Mouse (Mus musculus): ENCODE results near the gene Fry. TPM values are rescaled to one million over a fixed set of nuclear protein-coding genes. Genes with fewer than 3 reads are reported as not detected.
A peak's percentile ranks its signal among the peaks of the same experiment; 100 is the strongest.

Fry gene
- polyA plus RNA-seq, 1 experiment: 10.1 TPM

DNA sequence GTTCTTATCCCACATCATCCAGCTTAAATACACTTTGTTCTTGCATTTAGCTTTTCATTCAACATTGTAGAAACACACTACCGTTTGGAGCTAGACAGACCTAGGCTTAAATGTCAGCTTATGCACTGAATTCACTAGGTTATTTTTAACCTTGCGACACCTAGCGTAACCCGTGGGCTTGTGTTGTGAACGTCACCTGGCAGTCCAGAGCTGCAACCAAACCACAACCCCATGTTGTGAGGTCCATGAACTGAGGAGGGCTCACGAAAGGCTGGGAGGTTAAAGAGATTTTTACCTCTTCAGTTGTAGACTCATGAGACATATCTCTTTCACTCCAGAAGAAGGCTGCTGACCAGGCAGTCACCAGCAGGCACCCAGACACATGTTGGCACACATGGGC is 210.2 kb downstream of the Fry start:
- Histone ChIP-seq H3K4me3 (ENCODE audit: insufficient read depth, low read length) (no peak overlapping the region), H3K4me1 (ENCODE audit: control insufficient read depth, insufficient read depth, low read length) (no peaks in the 10 kb centered on the region), H3K27ac (ENCODE audit: insufficient read depth, low read depth, low read length) (no peak overlapping the region)
- TF ChIP-seq POLR2A (IDR thresholded peaks at IDR 0.05; ENCODE audit: borderline replicate concordance, low read depth, low read length) (no peak), CTCF (IDR thresholded peaks at IDR 0.05; ENCODE audit: low read depth, low read length) (no peak)

DNA sequence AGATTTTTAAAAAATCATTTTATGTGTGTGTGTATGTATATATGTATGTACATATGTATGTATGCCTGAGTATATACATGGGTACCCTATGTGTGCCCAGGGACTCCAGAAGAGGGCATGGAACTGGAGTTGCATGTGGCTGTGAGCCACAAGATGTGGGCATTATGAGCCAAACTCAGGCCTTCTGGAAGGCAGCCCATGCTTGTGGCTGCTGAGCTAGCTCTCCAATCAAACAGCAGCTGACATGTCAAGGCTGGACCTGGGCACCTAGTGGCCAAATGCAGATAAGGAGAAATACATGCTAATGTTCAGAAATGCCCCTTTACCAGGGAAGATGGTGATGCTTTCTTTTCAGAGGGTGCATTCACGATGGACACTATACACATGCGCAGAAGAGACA is 213.4 kb downstream of the Fry start:
- no peak for TF ChIP-seq CTCF (IDR thresholded peaks at IDR 0.05; ENCODE audit: low read depth, low read length)
- TF ChIP-seq POLR2A (IDR thresholded peaks at IDR 0.05; ENCODE audit: borderline replicate concordance, low read depth, low read length): no peak
- Histone ChIP-seq H3K4me3 (ENCODE audit: insufficient read depth, low read length) (no peak overlapping the region), H3K4me1 (ENCODE audit: control insufficient read depth, insufficient read depth, low read length) (no peaks in the 10 kb centered on the region), H3K27ac (ENCODE audit: insufficient read depth, low read depth, low read length) (no peak overlapping the region)

DNA sequence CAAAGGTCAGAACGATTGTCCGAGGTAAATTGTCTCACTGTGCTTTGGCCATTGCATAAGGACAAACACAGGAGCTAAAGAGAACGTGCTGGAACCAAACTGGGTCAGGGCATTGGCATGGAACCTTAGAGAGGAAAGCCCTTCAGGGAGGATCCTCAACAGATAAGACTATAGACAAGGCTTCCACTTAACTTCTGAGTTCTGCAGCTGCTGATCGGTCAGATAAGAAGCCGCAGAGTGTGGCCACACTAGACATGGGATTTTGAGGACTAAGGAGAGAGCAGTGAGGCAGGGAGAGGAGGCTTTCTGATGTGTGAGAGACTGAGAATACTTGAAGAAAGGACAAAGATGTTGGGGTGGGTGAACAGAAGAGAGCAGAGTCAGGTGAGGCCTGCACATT is 214.4 kb downstream of the Fry start:
- Histone ChIP-seq H3K27ac (ENCODE audit: insufficient read depth, low read depth, low read length) (no peak overlapping the region), H3K4me1 (ENCODE audit: control insufficient read depth, insufficient read depth, low read length) (no peaks in the 10 kb centered on the region), H3K4me3 (ENCODE audit: insufficient read depth, low read length) (no peak overlapping the region)
- no peak for TF ChIP-seq CTCF (IDR thresholded peaks at IDR 0.05; ENCODE audit: low read depth, low read length)

DNA sequence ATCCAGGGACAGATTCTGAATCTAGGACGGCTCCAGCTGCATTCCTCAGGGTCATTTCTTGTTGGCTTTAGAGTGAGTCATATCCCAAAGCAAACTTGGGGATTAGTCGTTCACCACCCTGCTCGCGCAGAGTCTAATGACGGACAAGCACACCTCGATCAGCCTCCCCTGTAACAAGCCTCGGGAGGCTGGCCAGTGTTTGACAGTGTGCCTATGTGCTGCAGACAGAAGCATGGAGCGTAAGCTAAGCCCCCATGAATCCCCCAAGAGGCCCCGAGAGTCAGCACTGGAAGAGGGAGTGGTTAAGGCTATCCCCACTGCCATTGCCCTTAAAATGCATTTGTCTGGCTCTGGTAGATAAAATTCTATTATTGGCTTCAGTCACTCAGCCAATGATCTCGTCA is 214.9 kb downstream of the Fry start:
- no peak for TF ChIP-seq POLR2A (IDR thresholded peaks at IDR 0.05; ENCODE audit: borderline replicate concordance, low read depth, low read length)
- TF ChIP-seq CTCF (IDR thresholded peaks at IDR 0.05; ENCODE audit: low read depth, low read length): no peak
- no peak overlapping the region for H3K4me3 ChIP-seq (ENCODE audit: insufficient read depth, low read length)
- no peaks in the 10 kb centered on the region for H3K4me1 ChIP-seq (ENCODE audit: control insufficient read depth, insufficient read depth, low read length)
- H3K27ac ChIP-seq (ENCODE audit: insufficient read depth, low read depth, low read length): no peak overlapping the region

DNA sequence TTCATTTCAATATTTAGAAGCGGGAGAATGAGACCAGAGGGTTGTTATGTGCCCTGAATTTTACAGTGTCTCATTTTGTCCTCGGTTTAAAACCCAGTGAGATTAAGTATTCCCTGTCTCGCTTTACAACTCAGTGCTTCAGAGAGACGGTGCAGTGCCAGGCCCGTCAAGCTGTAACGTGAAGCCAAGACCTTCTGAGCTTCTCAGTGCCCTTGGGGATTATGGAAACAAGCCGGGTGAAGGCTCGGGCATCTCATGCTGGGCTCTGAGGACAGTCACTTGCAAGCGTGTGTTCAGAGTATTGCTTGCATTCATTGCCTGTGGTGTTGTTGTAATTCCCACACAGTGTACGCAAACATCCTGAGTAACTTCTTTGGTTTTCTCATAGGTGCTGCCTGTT is 218.0 kb downstream of the Fry start:
- no peaks in the 10 kb centered on the region for H3K4me1 ChIP-seq (ENCODE audit: control insufficient read depth, insufficient read depth, low read length)
- TF ChIP-seq POLR2A (IDR thresholded peaks at IDR 0.05; ENCODE audit: borderline replicate concordance, low read depth, low read length): no peak
- no peak for TF ChIP-seq CTCF (IDR thresholded peaks at IDR 0.05; ENCODE audit: low read depth, low read length)
- H3K4me3 ChIP-seq (ENCODE audit: insufficient read depth, low read length): no peak overlapping the region
- H3K27ac ChIP-seq (ENCODE audit: insufficient read depth, low read depth, low read length): no peak overlapping the region

DNA sequence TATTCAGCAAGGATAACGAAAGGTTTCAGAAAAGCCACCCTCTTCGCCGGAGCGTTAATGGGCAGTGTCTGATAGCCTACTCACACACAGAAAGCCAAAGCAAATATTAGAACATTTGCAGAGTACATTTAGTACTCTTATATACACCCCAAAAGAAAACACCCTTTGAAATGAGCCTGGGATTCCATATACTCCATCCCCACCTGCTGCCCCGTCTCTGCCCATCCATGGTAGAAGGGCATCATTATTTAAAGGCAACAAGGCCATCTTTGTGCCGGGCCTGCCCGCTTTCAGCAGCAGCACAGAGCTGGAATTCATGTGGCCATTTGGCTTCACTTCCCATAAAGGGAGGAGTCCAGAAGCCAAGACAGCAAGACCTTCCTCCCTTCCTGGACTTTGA is 219.3 kb downstream of the Fry start:
- no peak overlapping the region for H3K27ac ChIP-seq (ENCODE audit: insufficient read depth, low read depth, low read length)
- no peak overlapping the region for H3K4me3 ChIP-seq (ENCODE audit: insufficient read depth, low read length)
- H3K4me1 ChIP-seq (ENCODE audit: control insufficient read depth, insufficient read depth, low read length): no peaks in the 10 kb centered on the region
- TF ChIP-seq CTCF (IDR thresholded peaks at IDR 0.05; ENCODE audit: low read depth, low read length): no peak
- no peak for TF ChIP-seq POLR2A (IDR thresholded peaks at IDR 0.05; ENCODE audit: borderline replicate concordance, low read depth, low read length)

DNA sequence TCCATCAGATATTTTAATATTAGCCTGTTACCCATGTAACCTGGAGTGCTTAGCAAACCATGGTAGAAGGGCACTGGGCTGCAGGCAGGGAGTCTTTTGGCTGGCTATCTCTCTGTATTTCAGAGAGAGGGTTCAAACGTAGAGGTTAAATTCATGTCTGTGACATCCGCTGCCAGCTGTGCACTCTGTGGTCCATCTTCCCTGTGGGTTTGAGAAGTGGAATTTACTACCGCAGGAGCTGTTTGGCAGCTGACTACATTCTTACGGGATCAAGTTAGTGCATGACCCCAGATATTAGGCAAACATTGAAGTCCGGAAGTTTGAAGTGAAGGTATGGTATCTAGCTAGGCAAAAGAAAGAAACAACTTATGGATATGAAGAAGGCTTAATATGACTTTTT is 222.5 kb downstream of the Fry start:
- H3K4me3 ChIP-seq (ENCODE audit: insufficient read depth, low read length): no peak overlapping the region
- no peaks in the 10 kb centered on the region for H3K4me1 ChIP-seq (ENCODE audit: control insufficient read depth, insufficient read depth, low read length)
- no peak overlapping the region for H3K27ac ChIP-seq (ENCODE audit: insufficient read depth, low read depth, low read length)
- TF ChIP-seq POLR2A (IDR thresholded peaks at IDR 0.05; ENCODE audit: borderline replicate concordance, low read depth, low read length): no peak
- no peak for TF ChIP-seq CTCF (IDR thresholded peaks at IDR 0.05; ENCODE audit: low read depth, low read length)

DNA sequence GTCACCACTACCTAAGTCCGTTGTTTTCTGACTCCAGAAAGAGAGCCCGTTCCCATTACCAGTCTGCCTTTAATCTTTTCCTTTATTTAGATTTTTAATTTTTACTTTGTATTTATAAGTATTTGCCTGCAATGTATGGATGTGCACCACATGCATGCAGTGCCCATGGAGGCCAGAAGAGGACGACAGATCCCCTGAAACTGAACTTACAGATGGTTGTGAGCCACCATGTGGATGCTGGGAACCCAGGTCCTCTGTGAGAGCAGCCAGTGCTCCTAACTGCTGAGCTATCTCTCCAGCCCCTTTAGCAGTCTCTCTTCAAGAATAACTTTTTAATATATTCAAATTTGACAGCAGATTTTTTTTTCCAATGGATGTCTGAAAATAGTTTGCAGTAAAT is 223.7 kb downstream of the Fry start:
- Histone ChIP-seq H3K4me3 (ENCODE audit: insufficient read depth, low read length) (no peak overlapping the region), H3K27ac (ENCODE audit: insufficient read depth, low read depth, low read length) (no peak overlapping the region), H3K4me1 (ENCODE audit: control insufficient read depth, insufficient read depth, low read length) (peaks cover 2% of the 10 kb centered on the region; the same call in 1 of the 2 replicates)
- TF ChIP-seq POLR2A (IDR thresholded peaks at IDR 0.05; ENCODE audit: borderline replicate concordance, low read depth, low read length) (no peak), CTCF (IDR thresholded peaks at IDR 0.05; ENCODE audit: low read depth, low read length) (no peak)

DNA sequence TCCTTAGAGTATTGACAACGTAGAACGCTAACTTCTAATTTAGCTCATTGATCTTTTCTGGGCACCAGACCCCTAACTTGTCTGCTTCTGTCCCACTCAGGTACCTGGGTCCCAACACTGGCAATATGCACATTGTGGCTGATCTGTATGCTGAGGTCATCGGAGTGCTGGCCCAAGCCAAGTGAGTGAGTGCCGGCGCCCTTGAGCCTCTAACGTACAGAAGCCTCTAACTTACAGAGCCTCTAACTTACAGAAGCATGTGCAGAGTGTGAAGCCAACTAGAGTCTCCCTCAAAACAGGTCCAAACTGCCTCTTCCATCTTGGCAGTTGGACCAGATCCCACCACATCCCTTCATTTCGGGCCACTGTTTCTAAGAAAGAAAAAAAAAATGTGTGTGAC is 227.5 kb downstream of the Fry start:
- Histone ChIP-seq H3K4me1 (ENCODE audit: control insufficient read depth, insufficient read depth, low read length) (peaks cover 2% of the 10 kb centered on the region; the same call in 1 of the 2 replicates), H3K4me3 (ENCODE audit: insufficient read depth, low read length) (no peak overlapping the region), H3K27ac (ENCODE audit: insufficient read depth, low read depth, low read length) (no peak overlapping the region)
- TF ChIP-seq POLR2A (IDR thresholded peaks at IDR 0.05; ENCODE audit: borderline replicate concordance, low read depth, low read length) (no peak), CTCF (IDR thresholded peaks at IDR 0.05; ENCODE audit: low read depth, low read length) (no peak)

DNA sequence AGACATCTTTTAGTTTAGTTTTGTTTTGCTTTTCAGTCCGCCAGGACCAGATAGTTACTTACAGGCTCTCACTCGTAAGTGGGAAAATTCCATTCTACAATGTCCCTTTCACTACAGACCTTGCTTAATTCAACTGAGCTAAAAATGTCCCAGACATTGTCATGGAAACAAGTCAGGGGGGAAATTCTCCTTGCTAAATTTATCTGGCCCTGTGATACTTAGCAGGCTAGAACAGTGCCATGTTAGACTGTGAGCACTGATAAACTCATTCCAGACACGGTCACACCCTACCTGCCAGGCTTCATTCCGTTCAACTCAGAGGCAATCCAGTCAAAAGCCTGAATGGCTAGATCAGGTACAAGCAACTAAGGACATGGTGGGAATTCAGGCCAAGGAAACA is 227.9 kb downstream of the Fry start:
- Histone ChIP-seq H3K4me1 (ENCODE audit: control insufficient read depth, insufficient read depth, low read length) (peaks cover 2% of the 10 kb centered on the region; the same call in 1 of the 2 replicates), H3K4me3 (ENCODE audit: insufficient read depth, low read length) (no peak overlapping the region), H3K27ac (ENCODE audit: insufficient read depth, low read depth, low read length) (no peak overlapping the region)
- TF ChIP-seq POLR2A (IDR thresholded peaks at IDR 0.05; ENCODE audit: borderline replicate concordance, low read depth, low read length) (no peak), CTCF (IDR thresholded peaks at IDR 0.05; ENCODE audit: low read depth, low read length) (no peak)

DNA sequence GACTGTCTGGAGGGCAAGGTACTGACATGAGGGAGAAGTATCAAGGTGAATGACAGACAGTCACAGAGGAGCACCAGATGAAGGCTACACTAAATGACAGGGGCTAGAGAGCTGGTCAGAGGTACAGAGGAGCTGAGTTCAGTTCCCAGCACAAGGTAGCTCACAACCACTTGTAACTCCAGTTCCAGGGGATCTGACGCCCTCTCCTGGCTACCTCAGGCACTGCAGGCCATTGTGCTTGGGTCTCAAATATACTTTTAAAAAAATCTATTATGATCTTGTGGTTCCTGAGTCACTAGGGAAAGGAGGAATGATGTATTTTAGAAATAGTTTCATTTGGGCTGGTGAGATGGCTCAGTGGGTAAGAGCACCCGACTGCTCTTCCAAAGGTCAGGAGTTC is 229.4 kb downstream of the Fry start:
- TF ChIP-seq POLR2A (IDR thresholded peaks at IDR 0.05; ENCODE audit: borderline replicate concordance, low read depth, low read length) (no peak), CTCF (IDR thresholded peaks at IDR 0.05; ENCODE audit: low read depth, low read length) (peak; percentile 32; the same call in 1 of the 2 replicates)
- peaks cover 2% of the 10 kb centered on the region; the same call in 1 of the 2 replicates for H3K4me1 ChIP-seq (ENCODE audit: control insufficient read depth, insufficient read depth, low read length)
- no peak overlapping the region for H3K4me3 ChIP-seq (ENCODE audit: insufficient read depth, low read length)
- no peak overlapping the region for H3K27ac ChIP-seq (ENCODE audit: insufficient read depth, low read depth, low read length)

All from bone marrow macrophage, adult 2 months (primary cell).